Mouse (Mus musculus) C2C12 (cell line): ENCODE measurements around the gene Sgo1.

ENCODE experiments used
- CEBPB ChIP-seq: IDR thresholded peaks from one replicate; pipeline ENCODE4 v1.6.1; 2011; ENCODE audit warnings: low read depth, mild to moderate bottlenecking, control low read depth, moderate library complexity
- CTCF ChIP-seq: IDR thresholded peaks from one replicate; pipeline ENCODE4 v1.5.1; 2011; ENCODE audit not compliant: control insufficient read depth, insufficient read depth, insufficient read length
- FOSL1 ChIP-seq: IDR thresholded peaks from one replicate; pipeline ENCODE4 v1.8.0; 2011; ENCODE audit warnings: mild to moderate bottlenecking, low read length; ENCODE audit not compliant: poor library complexity, insufficient read depth, severe bottlenecking
- MAX ChIP-seq: IDR thresholded peaks from one replicate; pipeline ENCODE4 v1.6.1; 2011; ENCODE audit warnings: mild to moderate bottlenecking, control low read depth
- MYOD1 ChIP-seq: IDR thresholded peaks from one replicate; pipeline ENCODE4 v1.6.1; 2011; ENCODE audit warnings: low read depth; ENCODE audit not compliant: control insufficient read depth, insufficient read length
- MYOG ChIP-seq: IDR thresholded peaks from one replicate; pipeline ENCODE4 v1.6.1; 2011; ENCODE audit not compliant: control insufficient read depth, insufficient read length; ENCODE audit errors: extremely low read depth
- USF1 ChIP-seq: IDR thresholded peaks from one replicate; pipeline ENCODE4 v1.6.1; 2011; ENCODE audit warnings: low read depth, mild to moderate bottlenecking, control low read depth, moderate library complexity

GRCm38 (mm10) chr17:53714453-53714852, 25.3 kb upstream of the Sgo1 start:
- no peak for TF ChIP-seq MYOG
- no peak for TF ChIP-seq MAX
- no peak for TF ChIP-seq CTCF
- TF ChIP-seq USF1, result no peak
- no peak for TF ChIP-seq MYOD1
- TF ChIP-seq FOSL1, result no peak
- no peak for TF ChIP-seq CEBPB
